Mouse (Mus musculus) lung, postnatal 0 days (tissue): ENCODE results near the gene Adap2.

Experiments
- CTCF ChIP-seq: IDR thresholded peaks from 2 replicates; pipeline ENCODE4 v1.5.1; 2016; ENCODE audit warnings: antibody characterized with exemption, mild to moderate bottlenecking
- EP300 ChIP-seq: IDR thresholded peaks from 2 replicates; pipeline ENCODE4 v1.6.1; 2016; ENCODE audit warnings: antibody characterized with exemption, mild to moderate bottlenecking, control low read depth

- TF ChIP-seq EP300 (no peak), CTCF (no peak)
These were observed 24.4 kb downstream of the Adap2 start for GRCm38 (mm10) chr11:80178316-80178715.
